Mouse (Mus musculus): ENCODE results near the gene Glud1.

Glud1 gene

GRCm38 (mm10) chr14:34382921-34383704, 72.6 kb downstream of the Glud1 start:
- no peak for DNase-seq

- no peak for DNase-seq
Observed at GRCm38 (mm10) chr14:34393295-34393694, 82.8 kb downstream of the Glud1 start.
